Mouse (Mus musculus) lung, embryonic 16.5 days (tissue): Measurements from ENCODE around the gene Itih3. TPM values are rescaled to one million over a fixed set of nuclear protein-coding genes. Genes with fewer than 3 reads are reported as not detected.

ENCODE experiments used
- ATAC-seq: fragments of 200-750 bp; cut with Nextera tagmentation; 2 replicates; pipeline ENCODE4 v1.8.0; 2017; ENCODE audit warnings: low read depth, mild to moderate bottlenecking, moderate library complexity
- H3K27ac ChIP-seq: fragments of 300-500 bp; sonication (generic); 2 replicates; pipeline ENCODE4 v1.5.1; 2014; ENCODE audit warnings: mild to moderate bottlenecking, control low read depth, low read length
- H3K27me3 ChIP-seq: fragments of 300-500 bp; sonication (generic); 2 replicates; pipeline ENCODE4 v1.6.1; 2014; ENCODE audit warnings: low read depth, low read length, mixed read lengths; ENCODE audit not compliant: control insufficient read depth, insufficient read depth
- H3K36me3 ChIP-seq: fragments of 300-500 bp; sonication (generic); 2 replicates; pipeline ENCODE4 v1.6.1; 2014; ENCODE audit warnings: low read length; ENCODE audit not compliant: control insufficient read depth, insufficient read depth
- H3K4me1 ChIP-seq: fragments of 300-500 bp; sonication (generic); replicated peaks from 2 replicates; pipeline ENCODE4 v1.6.1; 2014; ENCODE audit warnings: low read length, mixed read lengths; ENCODE audit not compliant: control insufficient read depth, insufficient read depth
- H3K4me2 ChIP-seq: fragments of 300-500 bp; sonication (generic); 2 replicates; pipeline ENCODE4 v1.6.1; 2014; ENCODE audit warnings: low read depth, low read length, control low read depth
- H3K4me3 ChIP-seq: fragments of 300-500 bp; sonication (generic); 2 replicates; pipeline ENCODE4 v1.5.1; 2014; ENCODE audit warnings: mild to moderate bottlenecking, low read length, control low read depth
- H3K9ac ChIP-seq: fragments of 300-500 bp; sonication (generic); 2 replicates; pipeline ENCODE4 v1.6.1; 2014; ENCODE audit warnings: low read length, control low read depth
- H3K9me3 ChIP-seq: fragments of 300-500 bp; sonication (generic); 2 replicates; pipeline ENCODE4 v1.6.1; 2016; ENCODE audit warnings: low read length; ENCODE audit not compliant: control insufficient read depth
- WGBS: fragments of 180-500 bp; shearing (Covaris S2); extraction: QIAGEN DNeasy Blood & Tissue Kit; methylation state at CpG from one replicate; pipeline ENCODE4 v1.1.7; 2014; 5-methylcytosine and 5-hydroxymethylcytosine counted together
- polyA plus RNA-seq: library from polyadenylated mRNA; unstranded; fragments of >200 nt; fragmentation: Nextera tagmentation; extraction: Ambion mirVana; gene quantifications from 2 replicates; pipeline ENCODE4 v1.2.1, GENCODE M21; 2015

Itih3 gene
- 0.98 and 8.5 TPM in 2 replicates for polyA plus RNA-seq

DNA sequence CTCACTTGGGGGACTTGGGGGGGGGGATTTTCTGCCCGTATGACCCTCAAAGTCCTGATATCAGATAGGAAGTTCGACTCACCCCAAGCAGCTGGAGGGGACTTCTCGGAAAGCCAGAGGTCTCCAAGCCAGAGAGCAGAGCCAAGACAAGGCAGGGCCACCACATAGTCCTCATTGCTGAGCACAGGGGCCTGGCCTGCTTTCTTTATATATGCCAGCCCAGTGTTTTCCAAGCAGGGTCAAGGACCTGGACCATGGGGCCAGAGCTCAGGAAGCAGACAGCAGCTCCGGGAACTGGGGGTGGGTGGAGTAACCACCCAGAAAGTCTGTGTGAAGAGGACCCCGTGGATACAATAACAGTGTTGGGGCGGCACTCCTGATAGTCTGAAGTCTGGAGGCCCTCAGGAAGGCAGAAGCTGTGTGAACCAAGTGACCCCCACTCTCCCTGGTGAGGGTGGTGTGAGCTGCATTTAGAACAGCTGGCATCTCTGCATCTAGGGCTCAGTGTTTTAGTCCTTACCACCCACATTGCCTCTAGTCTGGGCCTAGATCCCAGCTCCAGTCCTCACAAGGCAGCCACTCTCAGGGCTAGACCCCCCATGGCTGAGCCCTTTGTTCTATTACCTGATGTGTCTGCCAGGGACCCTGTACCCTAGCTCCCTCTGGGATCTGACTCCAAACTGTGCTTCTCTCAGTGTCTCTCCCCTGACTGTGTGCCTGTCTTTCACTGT lies at the start of gene Itih3:
TSS of gene Itih3 (minus strand) at position 386 of the 731 bp plus-strand sequence.
- H3K27ac ChIP-seq, result no peak within 1 kb of the TSS
- no peaks in the 10 kb centered on the region for H3K9me3 ChIP-seq
- WGBS, result 45% methylated on average over 6 of the region's 6 CpGs
- no peak within 1 kb of the TSS for H3K4me3 ChIP-seq
- 0 out of 2 replicates have a peak, but pooled peaks have one; percentile 24 for ATAC-seq
- H3K27me3 ChIP-seq, result no peaks in the 10 kb centered on the region
- H3K9ac ChIP-seq, result no peak within 1 kb of the TSS
- peaks cover 15% of the 10 kb centered on the region for H3K4me1 ChIP-seq
- H3K4me2 ChIP-seq, result no peak within 1 kb of the TSS
- no peaks in the 10 kb centered on the region for H3K36me3 ChIP-seq

DNA sequence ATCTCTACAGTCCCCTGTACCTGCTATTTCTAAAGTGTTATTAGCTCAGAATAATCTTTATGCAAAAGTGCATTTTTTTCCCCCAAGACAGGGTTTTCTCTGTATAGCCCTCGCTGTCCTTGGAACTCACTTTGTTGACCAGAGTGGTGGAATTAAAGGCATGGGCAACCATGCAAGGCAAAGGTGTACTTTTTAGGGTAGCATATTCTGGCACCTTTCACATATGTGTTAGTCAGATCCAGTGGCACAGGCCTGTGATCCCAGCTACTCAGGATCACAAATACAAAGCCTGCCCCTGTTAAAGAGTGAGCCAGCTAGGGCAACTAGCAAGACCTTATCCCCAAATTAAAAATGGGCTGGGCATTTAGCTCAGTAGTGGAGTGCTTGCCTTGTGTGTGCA lies 36.8 kb upstream of the Itih3 start:
- Histone ChIP-seq H3K27me3 (no peaks in the 10 kb centered on the region), H3K4me3 (no peak overlapping the region), H3K4me2 (no peak overlapping the region), H3K9ac (no peak overlapping the region), H3K27ac (no peak overlapping the region), H3K36me3 (no peaks in the 10 kb centered on the region), H3K4me1 (no peaks in the 10 kb centered on the region), H3K9me3 (no peaks in the 10 kb centered on the region)
- no peak for ATAC-seq
- 84% methylated on average over 1 of the region's 1 CpGs for WGBS

DNA sequence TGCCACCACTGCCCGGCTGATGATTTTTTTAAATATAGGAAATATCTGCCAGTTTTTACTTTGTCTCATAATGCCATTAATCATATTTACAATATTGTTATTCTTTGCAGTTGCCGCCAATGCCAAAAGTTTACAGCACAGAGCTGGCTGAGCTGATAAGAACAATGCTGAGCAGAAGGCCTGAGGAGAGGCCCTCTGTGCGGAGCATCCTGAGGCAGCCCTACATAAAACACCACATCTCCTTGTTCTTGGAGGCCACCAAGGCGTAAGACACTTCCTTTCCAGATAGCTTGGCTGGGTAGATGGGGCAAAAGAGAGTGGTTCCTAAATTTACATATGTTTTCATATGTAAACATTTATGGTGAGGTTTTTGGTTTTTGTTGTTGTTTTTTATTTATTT lies 35.5 kb upstream of the Itih3 start:
- Histone ChIP-seq H3K4me1 (no peaks in the 10 kb centered on the region), H3K4me2 (no peak overlapping the region), H3K27me3 (no peaks in the 10 kb centered on the region), H3K27ac (no peak overlapping the region), H3K9me3 (no peaks in the 10 kb centered on the region), H3K4me3 (no peak overlapping the region), H3K36me3 (peaks cover 3% of the 10 kb centered on the region; the same call in 1 of the 2 replicates), H3K9ac (no peak overlapping the region)
- ATAC-seq, result no peak
- 78% methylated on average over 4 of the region's 4 CpGs for WGBS

DNA sequence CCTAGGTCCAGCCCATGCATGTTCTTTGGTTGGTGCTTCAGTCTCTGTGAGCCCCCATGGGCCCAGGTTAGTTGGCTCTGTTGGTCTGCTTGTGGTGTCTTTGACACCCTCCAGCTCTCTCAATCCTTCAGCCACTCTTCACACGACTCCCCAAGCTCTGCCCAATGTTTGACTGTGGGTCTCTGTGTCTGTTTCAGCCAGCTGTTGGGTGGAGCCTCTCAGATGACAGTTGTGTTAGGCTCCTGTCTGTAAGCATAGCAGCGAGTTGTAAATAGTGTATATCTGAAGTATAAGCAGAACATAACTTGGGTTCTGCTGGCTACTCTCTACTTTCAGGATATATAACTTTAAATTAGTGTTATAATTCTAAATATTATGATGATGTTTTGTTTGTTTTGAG lies 35.0 kb upstream of the Itih3 start:
- Histone ChIP-seq H3K9me3 (no peaks in the 10 kb centered on the region), H3K4me2 (no peak overlapping the region), H3K4me1 (no peaks in the 10 kb centered on the region), H3K27ac (no peak overlapping the region), H3K9ac (no peak overlapping the region), H3K4me3 (no peak overlapping the region), H3K27me3 (no peaks in the 10 kb centered on the region), H3K36me3 (peaks cover 3% of the 10 kb centered on the region; the same call in 1 of the 2 replicates)
- ATAC-seq, result no peak
- WGBS, result 61% methylated on average over 2 of the region's 2 CpGs

DNA sequence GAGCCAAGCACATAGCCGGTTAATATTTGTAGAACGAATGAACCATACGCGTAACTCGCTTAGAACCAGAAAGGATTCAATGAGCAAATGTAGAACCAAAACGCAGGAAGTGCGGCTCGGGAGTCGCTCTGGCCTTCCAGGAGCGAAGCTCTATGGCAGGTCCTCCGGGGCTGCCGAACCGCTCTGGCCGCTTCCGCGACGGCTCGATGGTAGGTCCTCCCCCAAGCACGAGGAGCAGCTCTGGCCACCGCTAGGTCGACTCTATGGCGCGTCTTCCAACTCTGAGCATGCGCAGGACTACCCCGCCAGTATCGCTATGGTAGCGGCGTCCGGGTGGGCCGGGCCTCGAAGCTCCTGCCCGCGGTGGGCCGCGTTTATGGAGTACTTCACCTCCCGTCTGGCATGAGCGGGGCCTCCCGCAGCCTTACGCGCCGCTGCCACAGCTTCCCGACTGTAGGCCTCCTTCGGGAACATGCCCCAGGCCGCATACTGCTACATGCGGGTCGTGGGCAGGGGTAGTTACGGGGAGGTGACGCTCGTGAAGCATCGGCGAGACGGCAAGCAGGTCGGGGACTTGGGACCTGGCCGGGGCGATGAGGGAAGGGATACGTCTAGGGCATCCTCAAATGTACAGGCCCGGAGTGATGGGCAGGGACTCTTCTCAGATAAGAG lies 27.7 kb upstream of the Itih3 start, which contains the start of gene Nek4:
TSS of gene Nek4 (plus strand) at position 224 of the 672 bp plus-strand sequence.
- H3K27ac ChIP-seq, result peak within 1 kb of the TSS; percentile 44
- H3K4me3 ChIP-seq, result peak within 1 kb of the TSS; percentile 78
- WGBS, result under 1% methylated on average over 57 of the region's 57 CpGs
- H3K4me1 ChIP-seq, result peaks cover 10% of the 10 kb centered on the region; the same call in 1 of the 2 replicates
- no peaks in the 10 kb centered on the region for H3K9me3 ChIP-seq
- peak; percentile 99 for ATAC-seq
- no peaks in the 10 kb centered on the region for H3K27me3 ChIP-seq
- H3K4me2 ChIP-seq, result peak within 1 kb of the TSS; percentile 79
- peaks cover 3% of the 10 kb centered on the region; the same call in 1 of the 2 replicates for H3K36me3 ChIP-seq
- H3K9ac ChIP-seq, result peak within 1 kb of the TSS; percentile 91

DNA sequence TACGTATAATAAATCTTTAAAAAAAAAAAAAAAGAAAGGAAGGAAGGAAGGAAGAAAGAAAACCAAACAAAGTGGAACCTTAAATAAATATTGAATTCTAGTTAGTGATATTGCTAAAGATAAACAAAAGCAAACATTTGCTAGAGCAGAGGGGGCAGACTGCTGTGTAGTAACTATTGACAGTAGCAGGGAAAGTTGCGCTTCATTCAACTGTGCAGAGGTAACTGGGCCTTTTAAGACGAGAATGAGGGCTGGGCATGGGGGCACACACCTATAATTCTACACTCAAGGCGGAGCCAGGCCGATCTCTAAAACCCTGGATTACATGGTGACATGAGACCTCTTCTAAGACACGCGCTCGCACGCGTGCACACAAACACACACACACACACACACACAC lies 26.4 kb upstream of the Itih3 start:
- H3K4me1 ChIP-seq, result peaks cover 10% of the 10 kb centered on the region; the same call in 1 of the 2 replicates
- H3K4me2 ChIP-seq, result no peak overlapping the region
- ATAC-seq, result no peak
- no peak overlapping the region for H3K9ac ChIP-seq
- H3K27ac ChIP-seq, result no peak overlapping the region
- H3K9me3 ChIP-seq, result no peaks in the 10 kb centered on the region
- no peaks in the 10 kb centered on the region for H3K27me3 ChIP-seq
- H3K36me3 ChIP-seq, result peaks cover 3% of the 10 kb centered on the region; the same call in 1 of the 2 replicates
- H3K4me3 ChIP-seq, result no peak overlapping the region
- WGBS, result 88% methylated on average over 10 of the region's 10 CpGs

DNA sequence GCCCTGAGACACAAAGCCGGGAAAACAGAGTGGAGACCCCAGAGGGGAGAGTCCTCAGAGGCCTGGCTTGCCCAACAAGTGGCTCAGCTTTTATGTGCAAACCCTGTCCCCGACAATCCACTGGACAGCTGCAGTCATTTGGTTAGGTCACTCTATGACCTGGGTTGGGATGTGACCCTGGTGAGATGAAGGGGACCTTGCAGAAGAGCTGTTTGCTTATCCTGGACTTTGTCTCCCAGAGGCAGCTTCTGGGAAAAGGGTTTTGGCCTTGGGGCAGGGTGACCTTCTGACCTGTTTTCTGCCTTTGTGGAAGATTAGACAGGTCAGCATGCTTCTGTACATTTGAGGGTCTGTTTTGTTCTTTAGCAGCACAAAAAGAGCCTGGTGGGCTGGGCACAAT lies 21.2 kb upstream of the Itih3 start:
- Histone ChIP-seq H3K9ac (no peak overlapping the region), H3K4me2 (no peak overlapping the region), H3K4me1 (no peaks in the 10 kb centered on the region), H3K36me3 (no peaks in the 10 kb centered on the region), H3K4me3 (no peak overlapping the region), H3K27ac (no peak overlapping the region), H3K9me3 (no peaks in the 10 kb centered on the region), H3K27me3 (no peaks in the 10 kb centered on the region)
- WGBS, result 73% methylated on average over 2 of the region's 2 CpGs
- ATAC-seq, result 0 out of 2 replicates have a peak, but pooled peaks have one; percentile 3

DNA sequence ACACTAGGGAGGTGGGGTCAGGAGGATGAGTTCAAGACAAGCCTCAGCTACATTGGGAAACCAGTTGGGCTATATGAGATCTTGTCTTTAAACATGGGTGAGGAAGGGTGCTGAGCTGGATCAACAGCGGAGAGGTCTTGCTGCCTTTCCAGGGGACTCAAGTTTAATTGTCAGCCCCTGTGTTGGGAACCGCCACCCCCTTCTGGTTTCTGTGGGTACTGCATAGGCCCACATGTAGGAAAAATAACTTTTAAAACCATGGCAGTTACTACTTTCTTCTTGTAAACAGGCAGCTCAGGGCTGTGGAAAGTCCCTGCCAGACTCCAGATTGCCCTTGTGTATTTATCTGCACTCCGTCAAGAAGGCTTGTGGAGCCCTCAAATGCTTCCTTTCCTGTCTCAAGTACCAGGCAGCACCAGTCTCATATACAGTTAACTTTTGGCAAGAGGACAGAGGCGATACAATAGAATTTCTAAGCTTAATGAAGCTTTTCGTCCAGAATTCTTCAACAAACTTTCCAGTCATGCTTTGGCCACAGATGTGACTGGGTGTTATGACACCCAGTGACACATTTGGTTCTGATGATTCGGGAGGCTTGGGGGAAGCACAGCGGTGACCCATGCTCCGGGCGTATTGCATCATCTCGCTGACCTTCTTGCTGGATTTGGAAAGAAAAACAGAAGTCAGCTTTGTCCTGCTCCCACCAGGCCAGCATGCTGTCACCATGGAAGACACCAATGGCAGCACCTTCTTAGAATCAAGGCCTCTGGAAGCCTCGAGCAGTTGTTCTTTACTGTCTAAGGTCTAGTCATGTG lies 20.5 kb upstream of the Itih3 start:
- Histone ChIP-seq H3K4me1 (no peaks in the 10 kb centered on the region), H3K27ac (0 out of 2 replicates have a peak overlapping the region, but pooled peaks have one; percentile 27), H3K4me2 (no peak overlapping the region), H3K4me3 (no peak overlapping the region), H3K9ac (no peak overlapping the region), H3K36me3 (no peaks in the 10 kb centered on the region), H3K9me3 (no peaks in the 10 kb centered on the region), H3K27me3 (no peaks in the 10 kb centered on the region)
- 50% methylated on average over 11 of the region's 11 CpGs for WGBS
- peak; percentile 59 for ATAC-seq
